Mouse (Mus musculus) ES-Bruce4 (cell line): ENCODE results near the gene Cldn10.

Source experiments
- CTCF ChIP-seq: IDR thresholded peaks from one replicate; pipeline ENCODE4 v1.8.1; 2011; ENCODE audit warnings: low read depth, low read length
- EP300 ChIP-seq: IDR thresholded peaks from 2 replicates; pipeline ENCODE4 v1.6.1; 2011; ENCODE audit warnings: low read depth, low read length; ENCODE audit not compliant: insufficient read depth
- POLR2A ChIP-seq: IDR thresholded peaks from one replicate; pipeline ENCODE4 v1.8.1; 2011; ENCODE audit warnings: low read length; ENCODE audit not compliant: insufficient read depth

DNA sequence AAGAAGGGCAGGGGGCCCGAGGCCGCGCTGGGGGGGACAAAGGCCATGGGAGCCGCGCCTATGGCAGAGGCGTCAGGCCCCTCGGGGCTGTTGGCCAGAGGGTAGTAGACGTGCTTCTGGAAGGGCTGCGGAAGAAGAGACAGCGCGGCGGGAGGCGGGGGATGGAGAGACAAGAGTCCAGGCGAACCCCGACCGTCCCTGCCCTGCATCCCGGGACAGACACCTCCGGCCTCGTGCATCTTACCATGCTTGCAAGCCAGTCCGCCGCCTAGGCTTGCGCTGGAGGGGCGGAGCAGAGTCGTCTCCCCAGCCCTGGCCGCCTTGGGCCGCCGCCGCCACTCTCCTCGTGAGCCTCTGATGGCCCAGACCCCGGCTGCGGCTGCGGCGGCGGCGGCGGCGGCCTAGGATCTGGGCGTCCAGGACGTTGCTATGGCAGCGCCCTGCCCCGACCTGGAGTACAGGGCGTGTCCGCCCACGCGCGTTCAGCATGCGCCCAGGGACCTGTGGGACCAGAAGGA is 135.0 kb downstream of the Cldn10 start:
- no peak for TF ChIP-seq CTCF
- TF ChIP-seq POLR2A, result no peak
- TF ChIP-seq EP300, result no peak
